Mouse (Mus musculus) G1E (cell line): ENCODE measurements at regions not wholly inside any gene's neighbourhood (a gene's known extent, or its start where the extent isn't known, plus 50 kb on each side); places are given as distances from the start of the nearest gene placed in this dataset.

Experiments used
- CTCF ChIP-seq: IDR thresholded peaks from 2 replicates; pipeline ENCODE4 v1.5.1; 2012; ENCODE audit warnings: low read depth, low read length, inconsistent platforms, mixed read lengths
- GATA1 ChIP-seq: IDR thresholded peaks from 2 replicates; pipeline ENCODE4 v1.6.1; 2012; ENCODE audit warnings: borderline replicate concordance, low read length, inconsistent platforms, mixed read lengths
- POLR2AphosphoS5 ChIP-seq: IDR thresholded peaks from 2 replicates; pipeline ENCODE4 v1.6.1; 2012; ENCODE audit warnings: low read depth, low read length, inconsistent platforms; ENCODE audit not compliant: insufficient replicate concordance
- TAL1 ChIP-seq: conservative IDR thresholded peaks from 2 replicates; pipeline ENCODE4 v1.6.1; 2012; ENCODE audit warnings: low read depth, low read length, inconsistent platforms, mixed read lengths

DNA sequence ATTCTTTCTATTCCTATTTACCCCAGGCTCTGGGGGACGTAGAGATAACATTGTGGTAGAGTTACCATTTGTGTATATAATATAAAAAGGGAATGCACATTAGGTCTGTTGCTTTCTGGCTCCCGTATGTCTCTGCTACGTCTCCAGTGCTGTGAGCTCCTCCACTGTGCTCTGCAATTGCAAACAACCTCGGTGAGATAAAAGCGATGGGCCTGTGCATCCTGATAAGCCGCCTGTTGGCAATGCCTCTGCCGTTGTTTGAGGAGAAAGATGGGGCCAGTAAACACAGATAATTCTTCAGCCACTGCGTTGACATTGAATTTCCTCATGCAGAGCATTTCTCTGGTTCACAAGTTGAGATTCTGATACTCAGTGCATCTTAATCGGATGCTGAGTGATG lies 424.9 kb downstream of the Cbln4 start:
- TF ChIP-seq GATA1 (no peak), CTCF (no peak), POLR2AphosphoS5 (no peak), TAL1 (no peak)
